Mouse (Mus musculus) T-helper 1 cell (primary cell): ENCODE data around the gene Hip1.

ENCODE experiments used
- in situ Hi-C: fragments of 300-600 bp; cut with MboI, MseI; formaldehyde crosslinking; loops from one replicate; pipeline ENCODE4 v1.15.1; 2025; ENCODE audit warnings: high pct_unique_total_duplicates

Hip1 gene

GRCm38 (mm10) chr5:135544865-135545797, at the start of gene Hip1:
Gene Hip1 (minus strand): TSS chr5:135545120.
- in situ Hi-C loops, result no loop called here

- in situ Hi-C loops, result loop anchor here (10.0 kb wide), 1 partner anchor 155 kb away; no protein-coding TSS in a partner anchor
These were observed 45.3 kb upstream of the Hip1 start for GRCm38 (mm10) chr5:135589996-135590784.

GRCm38 (mm10) chr5:135587764-135588163, 42.8 kb upstream of the Hip1 start:
- in situ Hi-C loops, result loop anchor here (10.0 kb wide), 1 partner anchor 153 kb away; no protein-coding TSS in a partner anchor

- in situ Hi-C loops, result loop anchor here (10.0 kb wide), 1 partner anchor 151 kb away; no protein-coding TSS in a partner anchor
These were observed 40.8 kb upstream of the Hip1 start for GRCm38 (mm10) chr5:135585691-135586090.

GRCm38 (mm10) chr5:135582330-135582729, 37.4 kb upstream of the Hip1 start:
- in situ Hi-C loops, result loop anchor here (10.0 kb wide), 1 partner anchor 148 kb away; no protein-coding TSS in a partner anchor

- in situ Hi-C loops, result no loop called here
These were observed 34.4 kb upstream of the Hip1 start for GRCm38 (mm10) chr5:135579331-135579751.

- in situ Hi-C loops, result no loop called here
These were observed 31.1 kb upstream of the Hip1 start for GRCm38 (mm10) chr5:135576055-135576454.

- in situ Hi-C loops, result no loop called here
These were observed 28.1 kb upstream of the Hip1 start, which contains the start of gene Ccl24 for GRCm38 (mm10) chr5:135573006-135573405. Gene Ccl24 (minus strand): TSS chr5:135573049.

- in situ Hi-C loops, result no loop called here
These were observed 23.8 kb upstream of the Hip1 start for GRCm38 (mm10) chr5:135568698-135569097.

- in situ Hi-C loops, result no loop called here
These were observed 22.8 kb upstream of the Hip1 start for GRCm38 (mm10) chr5:135567556-135568265.

GRCm38 (mm10) chr5:135563469-135563868, 18.5 kb upstream of the Hip1 start, which contains the start of gene Ccl26:
Gene Ccl26 (minus strand): TSS chr5:135563569.
- in situ Hi-C loops, result no loop called here

GRCm38 (mm10) chr5:135557671-135558070, 12.8 kb upstream of the Hip1 start:
- in situ Hi-C loops, result no loop called here

- in situ Hi-C loops, result no loop called here
These were observed 12.1 kb upstream of the Hip1 start for GRCm38 (mm10) chr5:135557051-135557450.

- in situ Hi-C loops, result no loop called here
These were observed 11.3 kb upstream of the Hip1 start for GRCm38 (mm10) chr5:135556259-135556658.

- in situ Hi-C loops, result no loop called here
These were observed 6.7 kb upstream of the Hip1 start for GRCm38 (mm10) chr5:135551591-135551990.

GRCm38 (mm10) chr5:135550910-135551309, 6.0 kb upstream of the Hip1 start:
- in situ Hi-C loops, result no loop called here

GRCm38 (mm10) chr5:135547990-135548389, 3.1 kb upstream of the Hip1 start:
- in situ Hi-C loops, result no loop called here

- in situ Hi-C loops, result no loop called here
These were observed 825 bp downstream of the Hip1 start for GRCm38 (mm10) chr5:135544032-135544558.

- in situ Hi-C loops, result no loop called here
These were observed 7.1 kb downstream of the Hip1 start for GRCm38 (mm10) chr5:135537794-135538214.

- in situ Hi-C loops, result no loop called here
These were observed 7.6 kb downstream of the Hip1 start for GRCm38 (mm10) chr5:135537326-135537725.

- in situ Hi-C loops, result no loop called here
These were observed 9.1 kb downstream of the Hip1 start for GRCm38 (mm10) chr5:135535867-135536266.
